Mouse (Mus musculus) embryo, embryonic 11.5 days (tissue): Measurements from ENCODE around the gene Gdpd3.
"Not testable (repeated sequence)": the region's sequence is repeated elsewhere in the genome, so short reads cannot be mapped to it uniquely, and the experiment has no call there.

Experiments used
- DNase-seq: peaks from one replicate; pipeline ENCODE4 v3.0.0-alpha.2; 2012; ENCODE audit warnings: low read depth, low spot score

Gdpd3 gene

DNA sequence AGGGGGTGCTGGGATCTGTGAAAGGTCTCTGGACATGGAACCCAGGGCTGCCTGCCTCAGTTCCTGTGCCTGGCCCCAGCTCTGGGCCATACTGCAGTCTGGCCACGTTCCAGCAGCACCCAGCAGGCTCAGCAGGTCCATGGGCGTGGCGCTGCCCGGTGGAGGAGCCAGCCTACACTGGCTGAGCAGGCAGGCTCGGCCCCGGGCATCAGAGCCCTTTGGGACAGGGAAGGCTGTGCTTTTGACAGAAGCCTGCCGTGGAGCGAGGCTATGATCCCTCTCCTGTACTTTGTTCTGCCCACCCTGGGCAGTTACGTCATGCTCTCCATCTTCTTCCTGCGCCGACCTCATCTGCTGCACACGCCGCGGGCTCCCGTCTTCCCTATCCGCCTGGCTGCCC, at the start of gene Gdpd3:
Gene Gdpd3 (plus strand): TSS at position 134 of the 400 bp plus-strand sequence.
- DNase-seq, result no peak

DNA sequence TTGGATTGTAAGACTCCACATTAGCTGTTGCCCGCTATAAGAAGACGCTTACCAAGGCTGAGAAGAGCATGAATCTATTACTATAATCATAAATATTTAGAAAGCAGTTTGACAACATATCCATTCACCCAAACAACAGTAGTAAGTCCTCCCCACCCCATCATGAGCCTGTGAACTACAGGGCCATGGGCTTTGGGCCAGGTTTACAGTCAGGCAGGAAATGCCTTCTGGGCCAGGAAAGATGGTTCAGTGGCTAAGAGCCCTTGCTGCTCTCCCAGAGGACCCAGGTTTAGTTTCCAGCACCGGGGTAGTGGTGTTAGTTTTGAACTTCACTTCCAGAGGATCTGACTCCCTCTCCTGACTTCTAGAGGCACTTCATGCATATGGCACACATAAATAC, 48.6 kb upstream of the Gdpd3 start:
- DNase-seq, result no peak

DNA sequence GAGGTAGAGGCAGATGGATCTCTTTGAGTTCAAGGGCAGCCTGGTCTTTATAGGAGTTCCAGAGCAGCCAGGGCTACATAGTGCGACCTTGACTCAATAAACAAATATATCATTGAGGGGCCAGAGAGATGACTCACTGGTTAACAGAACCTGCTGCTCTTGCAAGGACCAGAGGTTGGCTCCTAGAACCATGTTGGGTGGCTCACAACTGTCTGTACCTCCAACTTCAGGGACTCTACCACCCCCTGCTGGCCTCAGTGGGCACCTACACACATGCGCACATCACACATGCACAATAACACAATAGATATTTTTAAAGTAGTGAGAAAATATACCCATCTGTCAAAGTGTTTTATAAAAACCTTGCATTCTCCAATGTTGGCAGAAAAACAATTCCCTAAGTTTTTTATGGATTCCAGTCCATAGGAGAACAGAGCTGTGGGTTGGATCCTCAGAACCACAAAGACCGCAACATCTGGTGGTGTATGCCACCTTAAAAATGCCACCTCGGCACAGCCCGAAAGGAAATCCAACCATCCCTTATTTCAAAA, 47.3 kb upstream of the Gdpd3 start:
- DNase-seq, result no peak

DNA sequence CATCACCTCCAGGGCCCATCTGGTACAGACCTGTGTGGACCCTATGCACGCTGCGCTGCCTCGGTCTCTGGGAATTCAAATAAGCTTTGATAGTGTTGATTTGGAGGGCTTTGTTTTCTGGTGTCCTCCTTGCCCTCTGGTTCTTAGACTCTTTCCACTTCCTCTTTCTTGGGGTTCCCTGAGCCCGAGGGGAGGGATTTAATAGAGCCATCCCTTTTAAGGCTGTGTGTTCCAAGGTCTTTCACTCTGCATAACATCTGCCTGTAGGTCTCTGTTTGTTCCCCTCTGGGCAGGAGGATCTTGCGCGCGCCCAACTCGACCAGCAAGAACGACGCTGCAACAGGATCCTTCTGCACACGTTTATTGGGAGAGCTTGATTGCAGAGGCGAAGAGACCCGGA, 44.5 kb upstream of the Gdpd3 start:
- no peak for DNase-seq

DNA sequence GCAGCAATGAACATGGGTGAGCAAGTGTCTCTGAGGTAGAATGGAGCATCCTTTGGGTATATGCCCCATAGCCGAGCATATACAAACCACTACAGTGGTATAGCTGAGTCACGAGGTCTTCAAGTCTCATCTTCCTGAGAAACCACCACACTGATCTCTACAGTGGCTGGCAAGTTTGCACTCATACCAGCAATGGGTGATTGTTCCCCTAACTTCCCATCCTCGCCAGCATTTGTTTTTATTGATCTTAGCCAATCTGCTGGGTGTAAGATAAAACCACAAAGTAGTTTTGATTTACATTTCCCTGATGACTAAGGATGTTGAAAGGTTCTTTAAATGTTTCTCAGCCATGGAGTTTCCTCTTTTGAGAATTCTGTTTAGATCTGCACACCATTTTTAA, 41.1 kb upstream of the Gdpd3 start:
- no peak for DNase-seq

DNA sequence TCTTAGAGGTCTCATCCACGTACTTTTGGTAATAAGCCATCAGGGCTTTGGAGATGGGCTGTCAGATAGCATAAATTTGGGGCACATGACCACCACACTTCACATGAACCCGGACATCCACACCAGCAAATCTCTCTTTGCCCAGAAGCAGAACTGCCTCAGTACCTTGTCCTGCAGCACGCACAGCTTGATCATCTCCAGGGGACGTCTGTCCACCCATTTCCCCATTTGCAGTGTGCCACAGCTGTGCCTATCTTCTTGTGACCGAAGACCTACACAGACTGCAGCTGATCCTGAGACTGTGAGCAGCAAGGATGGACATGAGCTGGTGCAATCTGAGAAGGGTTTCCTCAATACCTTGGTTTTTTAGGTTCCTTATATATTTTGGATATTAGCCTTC, 40.5 kb upstream of the Gdpd3 start:
- no peak for DNase-seq

DNA sequence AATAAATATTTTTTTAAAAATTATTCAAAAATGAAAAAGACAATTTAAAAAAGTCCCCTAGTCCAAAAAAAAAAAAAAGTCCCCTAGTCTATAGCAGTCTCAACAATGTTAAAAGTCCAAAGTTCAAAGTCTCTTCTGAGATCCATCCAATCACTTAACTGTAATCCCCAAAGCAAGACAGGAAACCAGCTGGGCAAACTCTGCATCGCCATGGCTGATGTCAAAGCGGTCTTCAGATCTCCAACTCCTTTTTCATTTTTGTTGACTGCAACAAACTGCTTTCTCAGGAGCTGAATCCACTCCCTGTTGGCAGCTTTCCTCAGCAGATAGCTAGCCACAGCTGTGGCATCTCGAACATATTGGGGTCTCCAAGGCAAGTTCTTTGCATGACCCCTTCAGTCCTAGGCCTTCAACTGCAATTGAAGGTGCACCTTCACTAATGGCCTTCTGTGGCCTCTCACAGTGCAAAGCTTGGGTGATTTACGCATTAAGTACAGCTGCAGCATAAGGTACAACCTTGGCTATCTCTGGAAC, 35.8 kb upstream of the Gdpd3 start:
- DNase-seq, result not testable (repeated sequence)

DNA sequence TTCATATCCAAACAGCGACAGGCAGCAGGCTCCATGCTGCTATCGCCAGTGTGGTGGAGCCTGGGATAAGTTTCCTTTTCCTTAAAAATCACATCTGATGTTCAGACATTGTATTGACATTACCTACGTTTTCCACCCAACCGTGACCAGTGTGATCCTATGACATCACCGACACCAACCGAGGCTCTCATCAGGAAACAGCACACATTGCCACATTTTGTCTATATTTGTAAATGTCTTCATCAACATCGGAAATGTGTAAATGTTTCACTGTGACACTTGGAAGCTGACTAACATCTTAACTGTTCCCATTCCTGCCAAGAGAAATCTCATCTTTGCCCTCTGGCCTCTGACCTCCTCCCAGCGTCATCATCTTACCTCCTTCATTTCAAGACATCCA, 30.0 kb upstream of the Gdpd3 start:
- DNase-seq, result no peak

DNA sequence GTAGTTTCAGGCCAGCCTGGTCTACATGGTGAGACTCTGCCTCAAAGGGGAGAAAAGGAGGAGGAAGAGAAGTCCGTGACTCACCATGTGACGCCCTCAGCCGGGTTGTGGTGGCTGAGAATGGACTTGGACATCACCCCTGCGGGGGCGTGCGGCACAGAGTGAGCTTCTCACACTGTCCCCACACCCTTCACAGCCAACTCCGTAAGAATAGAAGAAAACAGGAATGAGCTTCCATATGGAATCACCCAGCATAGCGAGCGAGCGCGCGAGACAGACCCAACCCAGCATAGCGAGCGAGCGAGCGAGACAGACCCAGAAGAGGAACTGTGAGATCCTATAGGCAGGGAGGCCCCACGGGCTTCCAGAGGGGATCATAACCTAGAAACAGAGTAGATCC, 26.6 kb upstream of the Gdpd3 start:
- DNase-seq, result no peak

DNA sequence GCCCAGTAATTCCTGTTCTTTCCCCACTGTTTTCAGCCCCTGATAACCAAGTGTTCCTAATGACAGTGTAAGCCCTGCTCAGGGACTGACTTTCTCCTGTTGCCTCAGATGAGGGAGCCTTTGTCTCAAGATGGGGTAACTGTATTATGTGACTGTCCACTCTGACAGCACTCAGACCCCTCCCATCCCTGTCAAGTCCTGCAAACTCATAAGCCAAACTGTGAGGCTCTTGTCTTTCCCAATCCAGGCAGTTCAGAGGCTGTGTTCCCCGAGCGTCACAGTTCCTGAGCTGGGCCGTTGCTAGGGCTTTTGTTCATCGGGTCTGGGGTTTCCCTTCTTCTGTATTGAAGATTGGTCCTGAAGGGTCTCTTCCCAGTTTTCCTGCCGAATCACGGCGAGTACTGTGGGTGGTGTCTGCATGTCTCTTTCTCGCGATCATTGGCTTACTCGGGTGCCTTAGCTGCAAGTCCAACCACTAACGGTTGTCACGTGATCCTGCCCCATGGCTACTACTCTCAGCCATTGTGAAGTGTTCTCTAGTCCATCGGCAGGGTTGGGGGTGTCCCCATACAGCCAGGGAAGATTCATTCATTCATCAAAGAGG, 25.9 kb upstream of the Gdpd3 start:
- no peak for DNase-seq

DNA sequence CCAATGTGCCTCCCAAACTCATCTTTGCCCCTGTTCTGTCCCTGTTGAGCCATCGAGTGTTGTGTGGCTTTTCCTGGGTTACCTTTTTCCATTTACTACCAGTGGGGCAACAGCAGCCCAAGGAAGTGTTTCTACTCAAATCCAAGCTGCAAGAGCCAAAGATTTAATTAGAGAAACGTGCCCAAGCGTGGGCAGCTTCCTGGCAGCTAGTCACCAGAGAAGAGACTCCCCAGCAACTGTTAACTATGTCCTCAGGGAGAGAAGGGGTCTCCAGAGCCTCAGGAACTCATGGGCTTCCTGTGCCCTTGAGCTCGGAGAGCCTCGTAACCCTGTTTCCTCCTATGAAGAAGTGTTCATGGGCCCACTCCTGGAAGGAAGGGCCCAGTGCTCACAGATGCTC, 25.2 kb upstream of the Gdpd3 start:
- no peak for DNase-seq

DNA sequence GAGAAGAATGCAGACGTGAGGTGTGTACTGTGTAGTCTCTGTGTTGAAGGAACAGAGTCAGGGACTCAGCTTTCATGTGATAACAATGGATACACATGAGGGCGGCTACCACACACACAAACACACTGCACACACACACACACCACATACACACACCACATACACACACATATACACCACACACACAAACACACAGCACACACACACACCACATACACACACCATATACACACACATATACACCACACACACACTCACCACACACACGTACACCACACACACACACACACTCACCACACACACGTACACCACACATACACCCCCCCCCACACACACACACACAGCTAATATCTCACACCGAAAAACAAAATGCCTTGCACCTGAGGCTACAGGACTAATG, 24.7 kb upstream of the Gdpd3 start:
- DNase-seq, result no peak

DNA sequence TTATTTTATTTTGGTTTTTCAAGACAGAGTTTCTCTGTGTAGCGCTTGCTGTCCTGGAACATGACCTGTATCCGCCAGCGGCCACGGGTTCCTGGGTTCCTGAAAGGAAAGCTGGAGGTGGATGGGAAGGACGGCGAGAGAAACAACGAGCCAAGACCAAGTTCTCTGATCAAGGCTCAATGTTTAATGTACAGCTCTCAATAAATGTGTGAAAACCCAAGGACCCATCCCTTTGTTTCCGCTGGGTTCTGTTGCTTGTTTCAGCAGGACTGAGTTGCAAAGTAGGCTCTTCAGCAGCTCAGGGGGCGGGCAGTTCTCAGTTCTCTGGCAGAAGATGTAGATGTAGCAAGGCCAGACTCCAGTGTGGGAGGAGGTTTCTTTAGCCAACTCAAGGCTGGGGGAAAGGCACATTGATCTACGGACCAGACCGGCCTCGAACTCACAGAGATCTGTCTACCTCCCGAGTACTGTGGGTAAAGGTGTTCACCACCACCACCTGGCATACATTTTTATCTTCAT, 24.1 kb upstream of the Gdpd3 start:
- no peak for DNase-seq

DNA sequence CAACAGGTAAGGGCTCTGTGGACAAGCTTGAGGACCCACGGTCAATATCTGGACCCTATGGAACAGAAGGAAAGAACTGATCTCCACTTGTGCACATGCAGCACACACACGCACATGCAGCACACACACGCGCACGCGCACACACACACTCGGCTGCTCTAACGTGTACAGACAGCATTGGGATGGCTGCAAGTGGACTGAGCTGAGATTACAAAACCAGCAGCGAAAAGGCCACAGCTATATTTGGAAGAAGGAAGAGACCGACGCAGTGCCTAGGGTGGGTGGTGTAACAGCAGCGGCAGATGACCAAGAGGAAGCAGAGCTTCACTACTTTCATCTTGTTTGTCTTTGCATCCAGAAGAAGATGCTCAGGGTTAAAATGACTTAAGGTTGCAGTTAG, 20.1 kb upstream of the Gdpd3 start:
- no peak for DNase-seq

DNA sequence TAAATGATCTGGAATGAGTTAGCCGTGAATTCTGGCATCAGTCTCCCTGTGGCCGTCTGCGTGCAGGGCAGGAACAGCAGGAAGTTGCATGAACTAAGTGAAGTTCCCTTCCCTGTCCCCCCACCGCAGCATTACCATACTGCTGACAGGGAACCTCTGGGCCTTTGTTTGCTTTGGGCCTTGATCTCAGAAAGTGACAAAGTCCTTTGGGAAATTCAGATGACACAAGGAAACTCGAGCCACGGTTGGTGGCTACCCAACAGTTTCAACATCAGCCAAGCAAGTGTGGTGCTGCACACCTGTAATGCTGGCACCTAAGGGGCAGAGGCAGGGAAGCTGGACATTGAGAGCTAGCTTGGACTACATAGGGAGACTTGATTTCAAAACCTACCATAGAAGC, 19.3 kb upstream of the Gdpd3 start:
- no peak for DNase-seq

DNA sequence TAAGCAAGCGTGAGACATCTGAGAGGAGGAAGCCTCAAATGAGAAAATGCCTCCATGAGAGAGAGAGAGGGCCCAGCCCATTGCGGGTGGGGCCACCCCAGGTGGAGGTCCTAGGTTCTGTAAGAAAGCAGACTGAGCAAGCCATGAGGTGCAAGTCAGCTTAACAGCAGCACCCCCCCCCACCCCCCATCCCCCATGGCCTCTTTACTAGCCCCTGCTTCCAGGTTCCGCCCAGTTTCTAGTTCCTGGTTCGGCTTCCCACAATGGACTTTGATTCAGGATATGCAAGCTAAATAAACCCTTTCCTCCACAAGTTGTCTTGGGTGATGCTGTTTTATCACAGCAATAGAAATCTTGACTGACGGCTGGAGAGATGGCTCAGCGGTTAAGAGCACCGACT, 17.3 kb upstream of the Gdpd3 start:
- no peak for DNase-seq

DNA sequence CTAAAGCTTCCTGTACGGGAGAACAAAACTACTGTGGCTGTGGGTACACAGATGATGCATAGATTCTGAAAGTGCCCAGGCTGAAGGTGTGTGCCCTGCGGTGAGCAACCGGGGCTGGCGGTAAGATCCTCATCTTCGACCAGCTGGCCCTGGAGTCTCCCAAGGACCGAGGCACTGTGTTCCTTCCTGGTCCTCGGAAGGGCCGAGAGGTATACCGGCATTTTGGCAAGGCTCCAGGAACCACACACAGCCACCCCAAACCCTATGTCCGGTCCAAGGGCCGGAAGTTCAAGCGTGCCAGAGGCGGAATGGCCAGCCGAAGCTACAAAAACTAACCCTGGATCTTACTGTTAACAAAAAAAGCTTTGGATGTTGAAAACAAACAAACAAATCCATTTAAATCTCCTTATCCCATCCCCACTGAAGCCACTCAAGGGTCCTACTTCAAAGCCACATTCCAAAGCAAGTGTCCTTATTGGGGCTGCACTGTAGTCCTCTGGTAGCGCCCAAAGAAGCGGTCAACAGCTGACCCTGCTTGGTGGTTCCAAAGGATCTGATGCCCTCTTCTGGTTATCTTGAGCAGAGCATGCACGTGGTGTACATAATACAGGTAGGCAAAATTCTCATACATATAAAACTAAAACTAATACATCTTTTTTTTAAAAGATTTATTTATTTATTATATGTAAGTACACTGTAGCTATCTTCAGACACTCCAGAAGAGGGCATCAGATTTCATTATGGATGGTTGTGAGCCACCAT, 16.4 kb upstream of the Gdpd3 start:
- DNase-seq, result no peak

DNA sequence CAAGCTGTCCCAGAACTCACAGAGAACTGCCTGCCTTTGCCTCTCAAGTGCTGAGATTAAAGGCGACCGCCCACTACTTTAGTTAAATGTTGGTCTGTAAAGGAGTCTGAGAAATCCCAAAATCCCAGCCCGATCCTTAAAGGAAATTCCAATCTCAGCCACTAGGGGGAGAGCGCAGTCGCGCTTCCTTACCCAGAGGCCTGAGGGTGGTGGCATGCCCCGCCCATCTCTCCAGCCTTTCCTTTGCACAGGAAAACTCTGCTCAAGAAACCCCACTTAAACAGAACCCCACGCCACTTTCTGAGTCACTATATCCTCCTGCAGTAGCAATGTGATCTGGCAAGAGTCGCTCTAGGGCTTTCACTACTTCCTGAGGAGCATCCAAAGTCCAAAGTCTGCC, 11.3 kb upstream of the Gdpd3 start:
- peak; percentile 78 for DNase-seq

DNA sequence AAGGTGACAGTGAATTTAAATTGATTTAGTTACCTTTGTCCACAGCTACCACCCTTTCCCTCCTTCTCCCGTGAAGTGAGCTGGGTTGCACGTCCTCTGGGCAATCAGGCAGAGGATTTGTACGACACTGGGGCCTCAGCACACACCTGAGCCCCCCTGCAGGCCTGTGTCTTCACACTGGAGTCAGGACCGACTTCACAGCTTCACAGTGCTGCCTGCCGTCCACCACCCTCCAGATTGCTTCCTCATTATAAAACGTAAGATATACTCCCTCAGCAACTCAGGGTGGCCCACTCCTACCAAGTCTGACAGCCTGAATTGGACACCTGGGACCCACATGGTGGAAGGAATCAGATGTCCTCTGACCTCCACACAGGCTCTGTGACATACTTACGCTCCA, 7.6 kb upstream of the Gdpd3 start:
- DNase-seq, result no peak

DNA sequence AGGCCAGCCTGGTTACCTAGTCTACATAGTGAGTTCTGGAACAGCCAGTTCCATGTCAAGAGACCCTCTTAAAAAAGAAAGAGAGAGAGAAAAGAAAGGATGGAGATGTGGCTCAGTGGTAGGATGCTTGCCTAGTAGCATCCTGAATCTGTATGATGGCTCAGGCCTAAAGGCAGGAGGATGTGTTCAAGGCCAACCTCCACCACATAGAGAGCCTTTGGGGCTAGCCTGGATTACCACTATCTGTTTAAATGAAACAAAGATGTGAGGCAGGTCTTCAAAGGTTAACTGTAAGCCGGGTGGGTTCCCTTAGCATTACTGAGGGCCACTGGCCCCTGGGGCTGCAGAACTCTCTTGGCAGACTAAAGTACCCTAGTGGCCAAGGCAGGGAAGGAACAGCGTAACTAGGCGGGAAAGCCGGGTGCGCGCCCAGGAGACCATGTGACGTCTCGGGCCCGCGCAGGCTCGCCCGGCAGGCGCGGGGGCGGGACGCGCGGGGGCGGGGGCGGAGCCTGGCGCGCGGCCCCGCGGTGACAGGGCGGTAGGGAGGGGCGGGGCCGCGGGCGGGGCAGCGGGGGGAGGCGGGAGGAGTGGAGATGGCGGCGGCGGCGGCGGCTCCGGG, 7.0 kb upstream of the Gdpd3 start, which contains the start of gene Mapk3:
Gene Mapk3 (plus strand): TSS at position 552 of the 622 bp plus-strand sequence.
- peak; percentile 85 for DNase-seq

DNA sequence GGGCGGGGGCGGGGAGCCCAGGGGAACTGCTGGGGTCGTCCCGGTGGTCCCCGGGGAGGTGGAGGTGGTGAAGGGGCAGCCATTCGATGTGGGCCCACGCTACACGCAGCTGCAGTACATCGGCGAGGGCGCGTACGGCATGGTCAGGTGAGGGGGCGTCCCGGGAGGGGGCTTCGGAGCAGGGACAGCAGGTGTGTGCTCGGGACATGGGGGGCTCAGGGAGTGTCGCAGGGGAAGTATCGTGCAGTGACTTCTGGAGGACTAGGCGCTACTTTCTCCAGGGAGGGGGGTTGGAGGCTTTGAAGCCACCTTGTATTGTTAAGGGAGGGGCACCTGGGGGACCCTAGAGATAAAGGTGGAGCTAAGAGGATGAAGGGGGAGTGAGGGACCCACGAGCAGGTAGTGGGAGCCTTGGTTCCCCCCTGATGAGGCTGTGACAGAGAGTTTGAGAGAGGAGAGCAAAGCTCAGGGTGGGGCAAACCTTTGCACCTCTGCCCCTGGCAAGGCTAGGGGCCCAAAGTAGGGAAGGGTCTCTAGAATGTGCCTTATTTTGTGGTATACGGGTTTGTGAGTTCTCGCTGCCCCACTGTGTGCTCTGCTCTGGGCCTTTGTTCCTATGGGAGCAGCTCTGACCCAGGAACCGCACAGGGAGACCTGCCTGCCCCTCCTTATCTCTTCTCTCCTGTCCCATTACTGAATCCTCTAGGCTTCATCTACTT, 6.3 kb upstream of the Gdpd3 start:
- no peak for DNase-seq

DNA sequence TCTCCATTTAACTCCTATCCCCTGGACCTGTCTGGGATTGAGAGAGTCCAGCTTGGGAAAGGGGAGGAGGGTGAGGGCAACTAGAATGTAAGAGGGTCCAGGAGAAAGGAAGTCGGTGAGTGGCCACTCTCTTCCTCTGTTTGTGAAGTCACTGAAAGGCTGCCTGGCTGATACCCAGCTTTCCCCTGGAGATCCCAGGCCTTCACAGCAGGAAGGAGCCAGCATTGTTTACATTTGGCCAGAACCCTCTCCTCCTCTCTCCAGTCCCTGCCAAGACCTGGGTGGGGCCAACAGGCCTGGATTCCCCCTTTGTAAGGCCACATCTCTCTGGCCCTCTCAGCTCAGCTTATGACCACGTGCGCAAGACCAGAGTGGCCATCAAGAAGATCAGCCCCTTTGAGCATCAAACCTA, 5.7 kb upstream of the Gdpd3 start:
- no peak for DNase-seq
